Mouse (Mus musculus) MEL (cell line): ENCODE measurements around the gene Gpr146. TPM values are rescaled to one million over a fixed set of nuclear protein-coding genes. Genes with fewer than 3 reads are reported as not detected.

Experiments used
- DNase-seq: peaks from one replicate; pipeline ENCODE4 v3.0.0; 2011; ENCODE audit warnings: low read depth, low spot score
- H3K27ac ChIP-seq: 2 replicates; pipeline ENCODE4 v1.5.1; 2012; ENCODE audit warnings: low read depth, mild to moderate bottlenecking, control low read depth, low read length, moderate library complexity; ENCODE audit not compliant: control insufficient read depth
- H3K27me3 ChIP-seq, 2 experiments: fragments of 150-350 bp in 1 of 2; sonication (generic) in 1 of 2; 2 replicates each; pipeline ENCODE4 v1.6.1; 2012; ENCODE audit warnings: low read length in 2 of 2, mild to moderate bottlenecking in 2 of 2, improper control_type of control experiment in 1 of 2, moderate library complexity in 1 of 2; ENCODE audit not compliant: insufficient read depth in 2 of 2, control insufficient read depth in 1 of 2
- H3K36me3 ChIP-seq, 2 experiments: 2 replicates each; pipeline ENCODE4 v1.6.1; 2012 to 2014; ENCODE audit warnings: low read length in 2 of 2, improper control_type of control experiment in 1 of 2, inconsistent platforms in 1 of 2, mild to moderate bottlenecking in 1 of 2; ENCODE audit not compliant: insufficient read depth in 2 of 2, control insufficient read depth in 1 of 2
- H3K4me1 ChIP-seq, 2 experiments: fragments of 150-350 bp in 1 of 2; sonication (generic) in 1 of 2; 2 replicates each; pipeline ENCODE4 v1.6.1; 2012; ENCODE audit warnings: low read length in 2 of 2, improper control_type of control experiment in 1 of 2, mild to moderate bottlenecking in 1 of 2; ENCODE audit not compliant: insufficient read depth in 2 of 2, control insufficient read depth in 1 of 2
- H3K4me3 ChIP-seq, 2 experiments: fragments of 150-350 bp in 1 of 2; sonication (generic) in 1 of 2; 2 replicates each; pipeline ENCODE4 v1.5.1; 2012; ENCODE audit warnings: low read depth in 2 of 2, low read length in 2 of 2, mild to moderate bottlenecking in 2 of 2, moderate library complexity in 2 of 2, control low read depth in 1 of 2, improper control_type of control experiment in 1 of 2; ENCODE audit not compliant: control insufficient read depth in 1 of 2, insufficient read depth in 1 of 2
- H3K79me2 ChIP-seq: 2 replicates; pipeline ENCODE4 v1.6.1; 2012; ENCODE audit warnings: mild to moderate bottlenecking, low read length, moderate library complexity; ENCODE audit not compliant: control insufficient read depth, poor library complexity, insufficient read depth
- H3K9ac ChIP-seq: 2 replicates; pipeline ENCODE4 v1.6.1; 2012; ENCODE audit warnings: low read depth, mild to moderate bottlenecking, control low read depth, low read length, moderate library complexity; ENCODE audit not compliant: control insufficient read depth, poor library complexity, severe bottlenecking
- H3K9me3 ChIP-seq: fragments of 150-350 bp; sonication (generic); replicated peaks from 2 replicates; pipeline ENCODE4 v1.6.1; 2012; ENCODE audit warnings: mild to moderate bottlenecking, low read length, improper control_type of control experiment, moderate library complexity; ENCODE audit not compliant: insufficient read depth
- BHLHE40 ChIP-seq: IDR thresholded peaks from 2 replicates; pipeline ENCODE4 v1.6.1; 2012; ENCODE audit warnings: low read depth, mild to moderate bottlenecking, inconsistent platforms, low read length, improper control_type of control experiment, borderline replicate concordance
- CHD1 ChIP-seq: IDR thresholded peaks from 2 replicates; pipeline ENCODE4 v1.6.1; 2012; ENCODE audit warnings: low read depth, mild to moderate bottlenecking, inconsistent platforms, low read length, improper control_type of control experiment
- CHD2 ChIP-seq: IDR thresholded peaks from 2 replicates; pipeline ENCODE4 v1.6.1; 2011; ENCODE audit warnings: low read length, improper control_type of control experiment
- E2F4 ChIP-seq: IDR thresholded peaks from 2 replicates; pipeline ENCODE4 v1.6.1; 2011; ENCODE audit warnings: low read depth, low read length, improper control_type of control experiment, borderline replicate concordance
- EP300 ChIP-seq, 2 experiments: IDR thresholded peaks; 2 replicates each; pipeline ENCODE4 v1.6.1; 2011; ENCODE audit warnings: improper control_type of control experiment in 2 of 2, low read length in 2 of 2, low read depth in 1 of 2, mild to moderate bottlenecking in 1 of 2
- MAX ChIP-seq: IDR thresholded peaks from 2 replicates; pipeline ENCODE4 v1.6.1; 2011; ENCODE audit warnings: low read length, improper control_type of control experiment
- MXI1 ChIP-seq: IDR thresholded peaks from 2 replicates; pipeline ENCODE4 v1.6.1; 2011; ENCODE audit warnings: mild to moderate bottlenecking, low read depth, low read length, improper control_type of control experiment
- MYB ChIP-seq: IDR thresholded peaks from 2 replicates; pipeline ENCODE4 v1.6.1; 2011; ENCODE audit warnings: mild to moderate bottlenecking, low read depth, low read length, improper control_type of control experiment
- MYC ChIP-seq: IDR thresholded peaks from 2 replicates; pipeline ENCODE4 v1.6.1; 2011; ENCODE audit warnings: low read depth, mild to moderate bottlenecking, low read length, improper control_type of control experiment, moderate library complexity
- NELFE ChIP-seq: IDR thresholded peaks from 2 replicates; pipeline ENCODE4 v1.6.1; 2011; ENCODE audit warnings: low read depth, low read length, improper control_type of control experiment
- NRF1 ChIP-seq: IDR thresholded peaks from 2 replicates; pipeline ENCODE4 v1.6.1; 2014; ENCODE audit warnings: low read depth, mild to moderate bottlenecking, inconsistent platforms, low read length, improper control_type of control experiment, moderate library complexity; ENCODE audit not compliant: poor library complexity, insufficient read depth, severe bottlenecking
- POLR2AphosphoS2 ChIP-seq: IDR thresholded peaks from 2 replicates; pipeline ENCODE4 v1.6.1; 2011; ENCODE audit warnings: low read length, improper control_type of control experiment
- RCOR1 ChIP-seq: IDR thresholded peaks from 2 replicates; pipeline ENCODE4 v1.6.1; 2012; ENCODE audit warnings: low read depth, mild to moderate bottlenecking, inconsistent platforms, low read length, improper control_type of control experiment
- TBP ChIP-seq: IDR thresholded peaks from 2 replicates; pipeline ENCODE4 v1.8.0; 2011; ENCODE audit warnings: low read depth, low read length, improper control_type of control experiment
- TCF12 ChIP-seq: IDR thresholded peaks from 2 replicates; pipeline ENCODE4 v1.6.1; 2014; ENCODE audit warnings: low read depth, mild to moderate bottlenecking, inconsistent platforms, low read length, improper control_type of control experiment, moderate library complexity
- USF1 ChIP-seq: IDR thresholded peaks from 2 replicates; pipeline ENCODE4 v1.6.1; 2014; ENCODE audit warnings: low read depth, mild to moderate bottlenecking, inconsistent platforms, low read length, improper control_type of control experiment, moderate library complexity
- ZC3H11A ChIP-seq: IDR thresholded peaks from 2 replicates; pipeline ENCODE4 v1.6.1; 2012; ENCODE audit warnings: low read depth, mild to moderate bottlenecking, inconsistent platforms, low read length, improper control_type of control experiment
- ZKSCAN1 ChIP-seq: IDR thresholded peaks from 2 replicates; pipeline ENCODE4 v1.6.1; 2012; ENCODE audit warnings: low read depth, mild to moderate bottlenecking, inconsistent platforms, low read length, improper control_type of control experiment, moderate library complexity
- polyA plus RNA-seq, 2 experiments: library from polyadenylated mRNA; stranded (reverse) in 1 of 2; unstranded in 1 of 2; fragments of >175 nt in 1 of 2; fragments of >200 nt in 1 of 2; gene quantifications; 2 replicates each; pipeline versions ENCODE4 v1.2.1 to v1.2.4; 2012; ENCODE audit warnings: low replicate concordance in 2 of 2, low read depth in 1 of 2; ENCODE audit not compliant: insufficient read length in 2 of 2, insufficient read depth in 1 of 2, missing spikeins in 1 of 2
- total RNA-seq: library from RNA; depleted of rRNA; stranded (reverse); fragments of 300-350 nt; gene quantifications from 2 replicates; pipeline ENCODE4 v1.2.3, GENCODE M21; 2012

Gene Gpr146
- total and polyA plus RNA-seq, 3 experiments, result 0.92 to 4.5 TPM; not detected in 1

GRCm38 (mm10) chr5:139433842-139434568 lies 56.5 kb downstream of the Gpr146 start:
- peaks cover 8 to 12% of the 10 kb centered on the region in 2 experiments for H3K4me1 ChIP-seq
- peaks cover under 1% of the 10 kb centered on the region; the same call in 1 of the 2 replicates for H3K79me2 ChIP-seq
- DNase-seq, result no peak
- no peak for TF ChIP-seq RCOR1
- no peaks in the 10 kb centered on the region for H3K27me3 ChIP-seq
- H3K4me3 ChIP-seq, result no peak overlapping the region
- H3K27ac ChIP-seq, result no peak overlapping the region
- H3K36me3 ChIP-seq, result peaks cover 4 to 5% of the 10 kb centered on the region in 2 experiments; a peak in 1 of 4 replicates
- H3K9me3 ChIP-seq, result no peaks in the 10 kb centered on the region
- H3K9ac ChIP-seq, result no peak overlapping the region

- TF ChIP-seq MYB (no peak), EP300 (IDR thresholded peaks at IDR 0.05; ENCODE audit: low read depth in 1 of 2, low read length in 2 of 2) (no peak), BHLHE40 (no peak), ZC3H11A (no peak), MAX (no peak), TCF12 (no peak), NRF1 (no peak), E2F4 (no peak), NELFE (no peak), USF1 (no peak), MYC (no peak), RCOR1 (no peak), MXI1 (no peak), CHD1 (no peak), POLR2AphosphoS2 (no peak), TBP (no peak), CHD2 (no peak), ZKSCAN1 (no peak)
- DNase-seq, result no peak
- Histone ChIP-seq H3K27me3 (no peaks in the 10 kb centered on the region), H3K4me1 (peaks cover 5 to 9% of the 10 kb centered on the region in 2 experiments), H3K4me3 (no peak overlapping the region), H3K36me3 (peaks cover 4 to 5% of the 10 kb centered on the region in 2 experiments; a peak in 1 of 4 replicates), H3K27ac (no peak overlapping the region), H3K9ac (no peak overlapping the region), H3K9me3 (no peaks in the 10 kb centered on the region), H3K79me2 (peaks cover 1% of the 10 kb centered on the region; the same call in 1 of the 2 replicates)
Observed at GRCm38 (mm10) chr5:139434940-139435339, 57.4 kb downstream of the Gpr146 start.
